Mouse (Mus musculus): ENCODE measurements around the gene Hnrnpa1. TPM values are rescaled to one million over a fixed set of nuclear protein-coding genes. Genes with fewer than 3 reads are reported as not detected.

Gene Hnrnpa1
- polyA plus RNA-seq (2015; fragmentation: Nextera tagmentation; extraction: Ambion mirVana): 705 and 720 TPM in 2 replicates

DNA sequence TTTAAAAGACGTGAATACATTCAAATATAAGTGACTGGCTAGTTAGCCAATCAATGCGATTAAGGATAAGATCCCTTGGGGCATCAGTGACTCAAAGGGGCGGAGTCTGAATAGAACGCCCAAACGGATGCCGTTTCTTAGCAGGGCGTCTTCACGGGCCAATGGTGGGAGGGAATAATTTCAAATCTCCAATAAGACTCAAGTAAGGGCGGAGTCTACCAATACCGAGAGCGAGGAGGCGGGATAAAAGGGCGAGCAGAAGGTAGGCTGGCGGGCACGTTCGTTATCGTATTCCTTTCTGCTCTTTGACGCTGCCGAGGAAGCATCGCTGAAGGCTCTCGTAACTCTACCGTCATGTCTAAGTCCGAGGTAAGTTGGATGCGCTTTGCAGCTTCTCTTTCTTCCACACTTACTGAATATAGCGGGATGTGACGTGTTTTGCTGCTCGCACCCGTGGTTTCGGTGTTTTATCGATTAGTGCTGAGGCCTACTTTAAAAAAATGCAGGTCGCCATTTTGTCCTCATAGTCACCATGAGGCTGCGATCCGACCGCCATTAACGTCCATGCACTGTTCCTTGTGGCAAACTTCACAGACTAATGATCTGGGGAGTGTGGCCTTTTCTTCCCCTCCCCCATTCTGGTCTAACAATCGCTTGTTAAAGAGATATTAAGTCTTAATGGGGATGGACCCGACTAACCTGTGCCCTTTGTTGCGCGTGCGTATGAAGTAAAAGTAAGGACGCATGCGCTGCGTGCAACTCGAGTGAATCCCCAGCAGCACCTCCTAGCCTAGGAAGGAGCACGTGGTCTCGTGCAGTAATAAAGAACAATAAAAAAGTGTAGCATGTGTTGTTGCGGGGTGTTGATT is at the start of gene Hnrnpa1:
Gene Hnrnpa1, plus strand, starts transcription at position 273 of the 869 bp plus-strand sequence.
- under 1% methylated on average over 47 of the region's 47 CpGs for WGBS
- DNase-seq (ENCODE audit: low spot score) (peak; percentile 100), ATAC-seq (replicated peaks; ENCODE audit: low FRiP score, low read depth) (peak; percentile 92)
- H3K4me3 ChIP-seq (replicated peaks; ENCODE audit: low read depth, low read length): peak within 1 kb of the TSS; percentile 67
- no peak for TF ChIP-seq CTCF (IDR thresholded peaks at IDR 0.05; ENCODE audit: low read depth)
- H3K9me3 ChIP-seq (replicated peaks; ENCODE audit: low read length): no peaks in the 10 kb centered on the region
- peaks cover 22% of the 10 kb centered on the region for H3K36me3 ChIP-seq (ENCODE audit: insufficient read depth, low read length)
- H3K9ac ChIP-seq (ENCODE audit: low read depth, low read length): peak within 1 kb of the TSS; percentile 80
- H3K4me1 ChIP-seq (replicated peaks; ENCODE audit: insufficient read depth, low read length): peaks cover 12% of the 10 kb centered on the region
- H3K27ac ChIP-seq: peak within 1 kb of the TSS; percentile 94
- peak within 1 kb of the TSS; percentile 73 for H3K4me2 ChIP-seq (ENCODE audit: low read length)
- no peaks in the 10 kb centered on the region for H3K27me3 ChIP-seq (ENCODE audit: insufficient read depth, low read length)

- H3K4me2 ChIP-seq (ENCODE audit: low read length): no peak overlapping the region
- H3K4me3 ChIP-seq (replicated peaks; ENCODE audit: low read depth, low read length): no peak overlapping the region
- H3K36me3 ChIP-seq (ENCODE audit: insufficient read depth, low read length): peaks cover 11% of the 10 kb centered on the region; the same call in 1 of the 2 replicates
- no peaks in the 10 kb centered on the region for H3K27me3 ChIP-seq (ENCODE audit: insufficient read depth, low read length)
- DNase-seq (ENCODE audit: low spot score): peak; percentile 81
- no peak overlapping the region for H3K9ac ChIP-seq (ENCODE audit: low read depth, low read length)
- TF ChIP-seq CTCF (IDR thresholded peaks at IDR 0.05; ENCODE audit: low read depth): peak; percentile 80
- peak; percentile 58; the same call in 1 of the 2 replicates for ATAC-seq (replicated peaks; ENCODE audit: low FRiP score, low read depth)
- peaks cover 5% of the 10 kb centered on the region for H3K4me1 ChIP-seq (replicated peaks; ENCODE audit: insufficient read depth, low read length)
- H3K27ac ChIP-seq: peak overlapping the region; percentile 48; the same call in 1 of the 2 replicates
- WGBS: 23% methylated on average over 10 of the region's 10 CpGs
- no peaks in the 10 kb centered on the region for H3K9me3 ChIP-seq (replicated peaks; ENCODE audit: low read length)
Measured at GRCm38 (mm10) chr15:103190531-103191462, 49.4 kb upstream of the Hnrnpa1 start.

DNA sequence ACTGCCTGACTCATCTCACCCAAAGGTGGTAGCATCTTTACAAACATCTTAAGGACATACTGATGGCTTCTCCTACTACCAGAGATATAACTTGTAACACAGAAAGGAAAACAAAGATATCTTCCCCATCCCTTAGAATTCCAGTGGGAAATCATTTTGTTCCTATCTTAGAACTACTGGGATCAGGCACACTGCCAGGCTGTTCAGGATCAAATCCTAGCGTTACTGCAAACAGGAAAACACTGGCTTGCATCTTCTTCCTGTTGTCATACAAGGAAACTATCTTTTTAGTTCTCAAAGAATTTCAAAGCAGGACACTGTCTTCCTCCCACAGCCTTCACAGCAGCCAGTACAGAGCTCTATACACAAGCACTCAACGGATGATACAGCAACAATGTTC is 46.6 kb upstream of the Hnrnpa1 start:
- Histone ChIP-seq H3K9me3 (replicated peaks; ENCODE audit: low read length) (no peaks in the 10 kb centered on the region), H3K27ac (no peak overlapping the region), H3K4me2 (ENCODE audit: low read length) (no peak overlapping the region), H3K9ac (ENCODE audit: low read depth, low read length) (no peak overlapping the region), H3K36me3 (ENCODE audit: insufficient read depth, low read length) (peaks cover 31% of the 10 kb centered on the region), H3K4me1 (replicated peaks; ENCODE audit: insufficient read depth, low read length) (peaks cover 5% of the 10 kb centered on the region), H3K27me3 (ENCODE audit: insufficient read depth, low read length) (no peaks in the 10 kb centered on the region), H3K4me3 (replicated peaks; ENCODE audit: low read depth, low read length) (no peak overlapping the region)
- ATAC-seq (replicated peaks; ENCODE audit: low FRiP score, low read depth) (no peak), DNase-seq (ENCODE audit: low spot score) (peak; percentile 58)
- TF ChIP-seq CTCF (IDR thresholded peaks at IDR 0.05; ENCODE audit: low read depth): no peak
- WGBS: 64% methylated on average over 2 of the region's 2 CpGs

DNA sequence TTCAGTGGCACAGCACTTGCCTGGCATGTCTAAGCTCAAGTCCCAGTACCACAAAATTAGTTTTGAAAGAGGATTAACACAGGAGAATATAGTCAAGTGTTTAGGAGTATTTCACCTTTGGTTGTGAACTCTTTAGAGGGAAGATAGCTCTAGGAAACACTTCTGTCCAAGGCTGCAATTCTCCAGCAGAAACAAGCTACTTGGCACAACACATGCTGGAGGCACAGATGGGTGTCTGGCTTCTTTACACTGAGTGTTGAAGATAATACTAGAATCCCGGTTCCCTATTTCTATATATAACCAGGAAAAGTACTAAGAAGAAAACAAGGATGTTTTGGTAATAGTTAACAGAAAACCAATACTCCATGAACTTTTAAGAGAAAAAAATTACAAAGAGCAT is 43.4 kb upstream of the Hnrnpa1 start:
- 85% methylated on average over 1 of the region's 1 CpGs for WGBS
- Histone ChIP-seq H3K27ac (no peak overlapping the region), H3K9ac (ENCODE audit: low read depth, low read length) (no peak overlapping the region), H3K4me1 (replicated peaks; ENCODE audit: insufficient read depth, low read length) (peaks cover 2% of the 10 kb centered on the region; the same call in 1 of the 2 replicates), H3K4me2 (ENCODE audit: low read length) (no peak overlapping the region), H3K9me3 (replicated peaks; ENCODE audit: low read length) (no peaks in the 10 kb centered on the region), H3K27me3 (ENCODE audit: insufficient read depth, low read length) (no peaks in the 10 kb centered on the region), H3K36me3 (ENCODE audit: insufficient read depth, low read length) (peaks cover 50% of the 10 kb centered on the region), H3K4me3 (replicated peaks; ENCODE audit: low read depth, low read length) (no peak overlapping the region)
- no peak for DNase-seq (ENCODE audit: low spot score)
- no peak for ATAC-seq (replicated peaks; ENCODE audit: low FRiP score, low read depth)
- no peak for TF ChIP-seq CTCF (IDR thresholded peaks at IDR 0.05; ENCODE audit: low read depth)

GRCm38 (mm10) chr15:103197785-103198184 is 42.4 kb upstream of the Hnrnpa1 start:
- Histone ChIP-seq H3K4me2 (ENCODE audit: low read length) (no peak overlapping the region), H3K27ac (no peak overlapping the region), H3K4me1 (replicated peaks; ENCODE audit: insufficient read depth, low read length) (peaks cover 2% of the 10 kb centered on the region; the same call in 1 of the 2 replicates), H3K27me3 (ENCODE audit: insufficient read depth, low read length) (no peaks in the 10 kb centered on the region), H3K9ac (ENCODE audit: low read depth, low read length) (no peak overlapping the region), H3K4me3 (replicated peaks; ENCODE audit: low read depth, low read length) (no peak overlapping the region), H3K9me3 (replicated peaks; ENCODE audit: low read length) (no peaks in the 10 kb centered on the region), H3K36me3 (ENCODE audit: insufficient read depth, low read length) (peaks cover 48% of the 10 kb centered on the region)
- DNase-seq (ENCODE audit: low spot score) (no peak), ATAC-seq (replicated peaks; ENCODE audit: low FRiP score, low read depth) (no peak)
- WGBS: 85% methylated on average over 4 of the region's 4 CpGs
- TF ChIP-seq CTCF (IDR thresholded peaks at IDR 0.05; ENCODE audit: low read depth): no peak

Measured in kidney, postnatal 0 days (tissue).